Mouse (Mus musculus): ENCODE data around the gene Tacr2. TPM values are rescaled to one million over a fixed set of nuclear protein-coding genes. Genes with fewer than 3 reads are reported as not detected.

Tacr2 gene
- polyA plus RNA-seq, 1 experiment: not detected

DNA sequence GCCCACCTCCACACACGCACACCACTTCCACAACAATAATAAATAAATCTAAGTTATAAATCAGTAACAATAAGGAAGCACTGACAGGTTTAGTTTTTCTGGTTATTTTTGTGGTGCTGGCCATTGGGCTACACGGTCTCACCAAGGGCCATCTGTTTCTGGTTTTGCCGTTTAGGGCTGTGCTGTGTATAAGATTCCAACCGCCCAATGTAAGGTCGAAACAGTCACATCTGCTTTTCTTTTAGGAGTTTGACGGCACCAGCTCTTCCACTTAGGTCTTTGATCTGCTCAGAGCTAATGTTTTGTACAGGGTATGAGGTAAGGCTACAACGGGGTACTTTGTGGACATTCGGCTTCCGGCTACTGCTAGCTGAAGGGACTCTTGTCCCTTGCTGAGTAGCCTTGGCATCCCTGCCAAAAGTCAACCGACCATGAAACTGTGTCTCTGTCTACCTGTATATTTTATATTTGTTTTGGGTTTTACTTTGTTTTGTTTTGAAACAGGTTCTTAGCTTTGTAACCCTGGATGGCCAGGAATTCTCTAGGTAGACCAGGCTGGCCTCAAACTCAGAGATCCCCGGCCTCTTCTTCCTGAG is 56.8 kb downstream of the Tacr2 start:
- H3K4me1 ChIP-seq (ENCODE audit: control insufficient read depth): peaks cover 21% of the 10 kb centered on the region
- peaks cover 5% of the 10 kb centered on the region for H3K9me3 ChIP-seq (ENCODE audit: control insufficient read depth, low read length)
- no peak overlapping the region for H3K4me3 ChIP-seq (replicated peaks)
- H3K36me3 ChIP-seq (ENCODE audit: control insufficient read depth): peaks cover 96% of the 10 kb centered on the region
- H3K27me3 ChIP-seq (ENCODE audit: control insufficient read depth): no peaks in the 10 kb centered on the region
- TF ChIP-seq GATA1 (IDR thresholded peaks at IDR 0.05; ENCODE audit: low read length): no peak
- TF ChIP-seq TAL1 (IDR thresholded peaks at IDR 0.05; ENCODE audit: low read length): no peak

DNA sequence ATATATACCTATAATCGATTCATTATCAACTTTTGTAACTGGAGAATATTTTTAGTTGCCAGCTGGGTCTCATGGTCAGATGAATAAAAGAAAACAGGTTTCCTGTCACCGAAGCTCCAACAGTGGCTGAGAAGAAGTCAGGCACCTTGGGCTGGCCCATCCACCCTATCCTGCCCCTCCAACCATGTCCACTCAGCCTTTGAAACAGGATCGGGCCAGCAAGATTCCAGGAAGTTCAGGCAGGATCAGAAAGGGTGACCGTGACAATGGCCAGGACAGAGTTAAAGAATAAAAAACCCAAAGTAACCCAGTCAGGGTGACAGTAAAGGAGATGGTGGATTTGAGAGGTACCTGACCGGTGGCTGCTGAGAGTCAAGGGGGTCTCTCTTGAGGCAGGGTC is 57.4 kb downstream of the Tacr2 start:
- H3K9me3 ChIP-seq (ENCODE audit: control insufficient read depth, low read length): peaks cover 5% of the 10 kb centered on the region
- H3K4me1 ChIP-seq (ENCODE audit: control insufficient read depth): peaks cover 27% of the 10 kb centered on the region
- TF ChIP-seq GATA1 (IDR thresholded peaks at IDR 0.05; ENCODE audit: low read length) (no peak), TAL1 (IDR thresholded peaks at IDR 0.05; ENCODE audit: low read length) (no peak)
- H3K27me3 ChIP-seq (ENCODE audit: control insufficient read depth): no peaks in the 10 kb centered on the region
- H3K4me3 ChIP-seq (replicated peaks): no peak overlapping the region
- H3K36me3 ChIP-seq (ENCODE audit: control insufficient read depth): peaks cover 96% of the 10 kb centered on the region

DNA sequence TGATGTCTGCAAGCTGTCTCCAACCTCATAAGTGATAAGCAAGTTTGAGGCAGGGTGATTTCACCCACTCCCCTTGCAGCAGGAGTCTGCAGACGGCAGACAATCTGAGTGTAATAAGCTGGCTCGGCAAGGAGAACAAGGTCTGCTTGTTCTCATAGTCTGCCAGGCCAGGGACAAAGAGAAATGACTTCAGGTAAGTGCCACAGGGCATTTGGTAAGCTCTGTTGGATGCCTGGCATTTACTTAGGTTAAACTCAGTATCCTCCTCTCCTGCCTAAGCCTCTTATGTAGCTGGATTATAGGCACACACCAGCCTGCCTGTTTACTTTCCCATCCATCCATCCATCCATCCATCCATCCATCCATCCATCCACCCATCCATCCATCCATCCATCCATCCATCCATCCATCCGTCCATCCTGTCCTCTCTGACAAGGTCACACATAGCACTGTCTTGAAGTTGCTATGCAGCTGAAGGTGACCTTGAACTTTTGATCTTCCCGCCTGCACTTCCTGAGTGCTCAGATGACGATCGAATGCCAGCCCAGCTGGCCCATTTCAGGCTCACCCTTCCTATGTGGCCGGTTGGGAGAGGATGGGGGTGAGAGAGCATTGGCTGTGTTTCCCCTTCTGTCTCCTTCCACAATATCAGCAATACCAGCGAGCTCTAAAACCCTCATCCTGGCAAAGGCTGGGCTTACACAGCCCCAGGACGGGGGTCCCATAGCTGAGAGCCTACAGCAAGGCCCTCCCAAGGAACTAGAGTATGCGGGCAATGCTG is 58.2 kb downstream of the Tacr2 start:
- TF ChIP-seq GATA1 (IDR thresholded peaks at IDR 0.05; ENCODE audit: low read length): no peak
- no peak for TF ChIP-seq TAL1 (IDR thresholded peaks at IDR 0.05; ENCODE audit: low read length)
- Histone ChIP-seq H3K27me3 (ENCODE audit: control insufficient read depth) (no peaks in the 10 kb centered on the region), H3K4me3 (replicated peaks) (no peak overlapping the region), H3K36me3 (ENCODE audit: control insufficient read depth) (peaks cover 96% of the 10 kb centered on the region), H3K4me1 (ENCODE audit: control insufficient read depth) (peaks cover 31% of the 10 kb centered on the region), H3K9me3 (ENCODE audit: control insufficient read depth, low read length) (peaks cover 5% of the 10 kb centered on the region)

DNA sequence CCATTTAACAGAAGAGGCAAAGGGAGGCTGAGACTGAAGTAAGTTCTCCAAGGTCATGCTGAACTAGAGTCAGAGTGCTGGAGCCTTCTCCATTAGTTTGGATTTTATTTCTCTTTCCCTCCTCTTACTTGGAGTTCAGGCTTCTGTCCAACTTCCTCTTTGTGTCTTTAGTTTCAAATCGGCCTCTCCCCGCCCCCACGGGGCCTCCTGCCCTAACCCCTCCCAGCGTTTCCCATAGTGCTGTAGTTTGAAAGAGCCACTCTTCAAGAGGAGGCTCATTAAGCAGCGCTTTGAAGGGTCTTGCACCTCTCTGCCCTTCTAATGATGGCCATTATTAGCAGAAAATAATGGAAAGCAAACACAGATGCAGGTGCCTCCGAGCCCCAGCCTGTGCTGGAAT is 59.2 kb downstream of the Tacr2 start:
- Histone ChIP-seq H3K4me3 (replicated peaks) (no peak overlapping the region), H3K36me3 (ENCODE audit: control insufficient read depth) (peaks cover 97% of the 10 kb centered on the region), H3K9me3 (ENCODE audit: control insufficient read depth, low read length) (peaks cover 5% of the 10 kb centered on the region), H3K27me3 (ENCODE audit: control insufficient read depth) (no peaks in the 10 kb centered on the region), H3K4me1 (ENCODE audit: control insufficient read depth) (peaks cover 35% of the 10 kb centered on the region)
- no peak for TF ChIP-seq GATA1 (IDR thresholded peaks at IDR 0.05; ENCODE audit: low read length)
- no peak for TF ChIP-seq TAL1 (IDR thresholded peaks at IDR 0.05; ENCODE audit: low read length)

DNA sequence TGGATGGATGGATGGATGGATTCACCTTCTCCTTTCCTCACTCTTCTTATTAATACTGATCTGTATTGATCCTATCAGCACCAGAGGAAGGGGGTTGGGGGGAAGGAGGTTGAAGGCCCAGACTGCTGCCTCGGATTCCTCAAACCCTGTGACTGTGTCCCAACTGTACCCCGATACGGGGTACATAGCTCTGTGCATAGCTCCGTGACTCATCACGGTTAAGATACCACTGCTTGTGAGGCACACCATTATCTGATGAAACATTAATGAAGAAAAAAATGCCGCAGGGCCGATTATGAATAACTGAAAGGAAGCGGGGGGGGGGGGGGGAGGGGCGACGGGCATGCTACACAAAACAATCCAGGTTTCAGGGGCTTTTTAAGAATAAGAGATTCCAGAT is 60.9 kb downstream of the Tacr2 start:
- H3K27me3 ChIP-seq (ENCODE audit: control insufficient read depth): no peaks in the 10 kb centered on the region
- H3K4me3 ChIP-seq (replicated peaks): no peak overlapping the region
- TF ChIP-seq GATA1 (IDR thresholded peaks at IDR 0.05; ENCODE audit: low read length) (no peak), TAL1 (IDR thresholded peaks at IDR 0.05; ENCODE audit: low read length) (no peak)
- H3K4me1 ChIP-seq (ENCODE audit: control insufficient read depth): peaks cover 49% of the 10 kb centered on the region
- peaks cover 5% of the 10 kb centered on the region for H3K9me3 ChIP-seq (ENCODE audit: control insufficient read depth, low read length)
- H3K36me3 ChIP-seq (ENCODE audit: control insufficient read depth): peaks cover 97% of the 10 kb centered on the region

- Histone ChIP-seq H3K27me3 (ENCODE audit: control insufficient read depth) (no peaks in the 10 kb centered on the region), H3K9me3 (ENCODE audit: control insufficient read depth, low read length) (no peaks in the 10 kb centered on the region), H3K36me3 (ENCODE audit: control insufficient read depth) (peaks cover 97% of the 10 kb centered on the region), H3K4me3 (replicated peaks) (no peak overlapping the region), H3K4me1 (ENCODE audit: control insufficient read depth) (peaks cover 53% of the 10 kb centered on the region)
- TF ChIP-seq TAL1 (IDR thresholded peaks at IDR 0.05; ENCODE audit: low read length): no peak
- no peak for TF ChIP-seq GATA1 (IDR thresholded peaks at IDR 0.05; ENCODE audit: low read length)
Measured at GRCm38 (mm10) chr10:62313885-62314424, 61.7 kb downstream of the Tacr2 start.

Other genes starting within 250 kb of the Tacr2 start
- not detected in 2 replicates for gene Neurog3, start 119.3 kb upstream of the Tacr2 start, polyA plus RNA-seq (2012)
- gene Fam241b, start 108.5 kb upstream of the Tacr2 start, polyA plus RNA-seq (2012): 0.02 TPM in 1 of 2 replicates, not detected in the other
- 0.29 and 0.30 TPM in 2 replicates for gene Tspan15, start 21.2 kb upstream of the Tacr2 start, polyA plus RNA-seq (2012)
- 47.9 and 53.6 TPM in 2 replicates for gene Hk1, start 127.5 kb downstream of the Tacr2 start, polyA plus RNA-seq (2012)
- gene Hkdc1, start 170.1 kb downstream of the Tacr2 start, polyA plus RNA-seq (2012): 0.01 TPM in 2 replicates
- not detected in 2 replicates for gene 4930507D05Rik, start 197.1 kb downstream of the Tacr2 start, polyA plus RNA-seq (2012)
- gene Supv3l1, start 197.3 kb downstream of the Tacr2 start, polyA plus RNA-seq (2012): 1.4 and 2.5 TPM in 2 replicates
- 1.4 and 1.5 TPM in 2 replicates for gene Vps26a, start 234.4 kb downstream of the Tacr2 start, polyA plus RNA-seq (2012)